Mouse (Mus musculus) embryonic fibroblast, embryonic 13.5 days (primary cell): ENCODE measurements around the gene Megf9. TPM values are rescaled to one million over a fixed set of nuclear protein-coding genes. Genes with fewer than 3 reads are reported as not detected.
A peak's percentile ranks its signal among the peaks of the same experiment; 100 is the strongest.

ENCODE experiments used
- H3K27ac ChIP-seq: 2 replicates; pipeline ENCODE4 v1.5.1; 2012; ENCODE audit warnings: low read length, control low read depth, inconsistent platforms; ENCODE audit not compliant: insufficient read depth
- H3K4me1 ChIP-seq: 2 replicates; pipeline ENCODE4 v1.6.1; 2011; ENCODE audit warnings: low read length; ENCODE audit not compliant: control insufficient read depth, insufficient read depth
- H3K4me3 ChIP-seq: 2 replicates; pipeline ENCODE4 v1.5.1; 2011; ENCODE audit warnings: mild to moderate bottlenecking, control low read depth, low read length; ENCODE audit not compliant: insufficient read depth
- CTCF ChIP-seq: IDR thresholded peaks from 2 replicates; pipeline ENCODE4 v1.5.1; 2011; ENCODE audit warnings: mild to moderate bottlenecking, control low read depth, low read length, moderate library complexity, borderline replicate concordance; ENCODE audit not compliant: insufficient read depth
- POLR2A ChIP-seq: IDR thresholded peaks from 2 replicates; pipeline ENCODE4 v1.6.1; 2011; ENCODE audit warnings: low read depth, mild to moderate bottlenecking, control low read depth, low read length, moderate library complexity
- polyA plus RNA-seq: library from polyadenylated mRNA; stranded (reverse); fragments of >200 nt; gene quantifications from 2 replicates; pipeline ENCODE4 v1.2.4, GENCODE M21; 2011; ENCODE audit warnings: low read depth; ENCODE audit not compliant: missing spikeins, insufficient read length

Megf9 gene
- polyA plus RNA-seq, 1 experiment = 13.4 TPM

DNA sequence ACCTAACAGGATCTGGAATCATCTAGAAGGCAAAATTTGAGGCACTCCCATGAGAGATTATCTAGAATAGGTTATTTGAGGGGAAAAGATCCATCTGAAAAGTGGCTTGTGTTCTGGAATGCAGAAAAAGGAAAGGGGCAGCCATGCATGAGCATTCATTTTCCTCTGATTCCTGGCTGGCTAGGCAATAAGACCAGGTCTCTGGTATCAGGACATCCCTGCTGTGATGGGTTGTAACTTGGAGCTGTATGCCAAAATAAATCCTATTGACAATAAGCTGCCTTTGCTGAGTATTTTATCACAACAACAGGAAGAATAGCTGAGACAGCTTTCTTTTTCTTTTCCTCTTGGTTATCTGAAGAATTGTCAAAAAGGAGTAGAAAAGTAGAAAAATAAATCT lies 73.4 kb downstream of the Megf9 start:
- no peak overlapping the region for H3K27ac ChIP-seq
- no peaks in the 10 kb centered on the region for H3K4me1 ChIP-seq
- no peak overlapping the region for H3K4me3 ChIP-seq
- TF ChIP-seq CTCF = no peak
- TF ChIP-seq POLR2A = no peak

DNA sequence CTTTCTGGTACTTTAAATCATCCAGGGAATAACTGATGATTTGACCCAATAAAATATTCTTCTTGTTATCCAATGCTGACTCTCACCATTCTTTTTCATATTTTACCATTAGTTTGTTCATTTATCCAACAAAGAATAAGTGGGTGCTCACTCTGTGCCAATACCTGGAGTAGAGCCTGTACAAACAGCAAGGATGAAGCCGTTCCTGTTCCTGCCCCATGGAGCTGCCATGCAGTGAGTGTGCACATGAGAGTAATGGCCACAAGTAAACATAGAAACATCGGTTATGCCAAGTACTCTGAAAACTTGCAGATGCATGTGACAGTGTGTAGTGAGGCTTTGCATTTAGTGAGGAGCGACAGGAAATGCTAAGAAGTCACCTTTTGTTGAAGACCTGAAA lies 82.6 kb downstream of the Megf9 start:
- Histone ChIP-seq H3K4me1 (no peaks in the 10 kb centered on the region), H3K27ac (no peak overlapping the region), H3K4me3 (no peak overlapping the region)
- TF ChIP-seq CTCF (no peak), POLR2A (no peak)

DNA sequence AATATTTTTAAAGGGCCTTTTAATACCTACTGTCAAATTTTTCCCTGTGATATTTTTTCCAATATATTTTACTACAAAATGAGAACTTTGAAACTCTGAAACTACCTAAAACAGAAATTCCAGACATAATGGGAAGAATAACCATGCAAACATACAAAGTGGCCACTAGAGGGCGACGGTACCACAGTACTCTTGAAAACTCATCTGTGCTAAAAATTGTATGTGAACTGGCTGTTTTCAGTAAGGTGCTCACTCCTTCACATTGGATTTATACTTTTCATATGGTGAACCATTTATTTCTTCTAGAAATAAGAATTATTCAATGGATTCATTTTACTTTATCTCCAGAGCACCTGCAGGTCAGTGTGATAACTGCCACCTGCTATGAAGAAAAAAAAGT lies 83.0 kb downstream of the Megf9 start:
- no peaks in the 10 kb centered on the region for H3K4me1 ChIP-seq
- no peak overlapping the region for H3K27ac ChIP-seq
- TF ChIP-seq CTCF (no peak), POLR2A (no peak)
- no peak overlapping the region for H3K4me3 ChIP-seq

DNA sequence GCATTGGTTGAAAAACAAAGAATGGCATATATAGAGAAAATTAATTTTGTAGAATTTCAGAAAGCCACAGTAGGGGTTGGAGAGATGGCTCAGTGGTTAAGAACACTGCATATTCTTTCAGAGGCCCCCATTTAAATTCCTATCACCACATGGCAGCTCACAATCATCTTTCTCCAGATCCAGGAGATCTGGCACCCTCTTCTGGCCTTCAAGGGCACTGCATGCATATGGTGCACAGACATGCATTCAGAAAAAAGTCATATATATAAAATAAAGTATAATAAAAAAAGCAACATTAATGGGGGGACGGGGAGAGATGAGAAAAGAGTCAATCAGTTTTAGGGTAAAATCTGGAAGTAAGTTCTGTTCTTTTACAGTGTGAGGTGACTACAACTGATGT lies 85.1 kb downstream of the Megf9 start:
- TF ChIP-seq CTCF = no peak
- no peak overlapping the region for H3K4me3 ChIP-seq
- no peak overlapping the region for H3K27ac ChIP-seq
- no peaks in the 10 kb centered on the region for H3K4me1 ChIP-seq

DNA sequence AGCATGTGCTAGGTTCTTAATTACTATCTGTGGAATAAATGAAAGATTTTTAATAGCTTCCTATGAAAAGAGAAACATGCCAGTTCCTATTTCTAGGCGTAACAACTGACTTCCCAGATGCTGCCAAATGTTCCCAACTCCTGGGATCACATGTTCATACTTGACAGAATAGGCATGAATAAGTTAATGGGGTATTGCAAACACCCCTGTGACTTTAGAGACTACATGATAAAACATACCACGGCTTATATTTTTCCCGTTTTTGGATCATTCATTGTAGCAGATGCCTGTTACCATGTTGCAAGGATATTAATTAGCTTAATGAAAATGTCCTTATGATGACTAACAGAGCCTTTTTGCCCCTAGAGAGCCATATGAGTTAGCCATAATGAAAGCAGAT lies 88.0 kb downstream of the Megf9 start:
- Histone ChIP-seq H3K27ac (no peak overlapping the region), H3K4me1 (no peaks in the 10 kb centered on the region), H3K4me3 (no peak overlapping the region)
- TF ChIP-seq CTCF = no peak
- no peak for TF ChIP-seq POLR2A

DNA sequence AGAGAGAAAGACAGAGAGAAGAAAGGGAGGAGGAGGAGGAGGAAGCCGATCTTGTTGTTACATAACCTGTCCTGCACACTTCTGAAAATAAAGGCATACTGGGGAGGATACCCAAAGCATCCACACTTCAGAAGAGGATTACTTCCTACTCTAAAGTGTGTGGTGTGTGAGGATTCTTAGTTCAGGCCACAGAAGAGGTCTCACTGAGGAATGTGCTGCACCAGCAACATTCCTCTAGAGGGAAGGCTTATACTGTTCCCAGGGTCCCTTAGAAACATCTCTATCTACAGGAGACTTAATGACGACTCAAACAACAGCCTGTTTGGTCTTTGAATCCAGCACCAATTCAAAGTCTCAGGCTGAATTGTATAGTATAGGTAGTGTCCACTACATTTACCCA lies 114.6 kb downstream of the Megf9 start:
- Histone ChIP-seq H3K27ac (no peak overlapping the region), H3K4me3 (no peak overlapping the region), H3K4me1 (no peaks in the 10 kb centered on the region)
- TF ChIP-seq CTCF = no peak
- no peak for TF ChIP-seq POLR2A

DNA sequence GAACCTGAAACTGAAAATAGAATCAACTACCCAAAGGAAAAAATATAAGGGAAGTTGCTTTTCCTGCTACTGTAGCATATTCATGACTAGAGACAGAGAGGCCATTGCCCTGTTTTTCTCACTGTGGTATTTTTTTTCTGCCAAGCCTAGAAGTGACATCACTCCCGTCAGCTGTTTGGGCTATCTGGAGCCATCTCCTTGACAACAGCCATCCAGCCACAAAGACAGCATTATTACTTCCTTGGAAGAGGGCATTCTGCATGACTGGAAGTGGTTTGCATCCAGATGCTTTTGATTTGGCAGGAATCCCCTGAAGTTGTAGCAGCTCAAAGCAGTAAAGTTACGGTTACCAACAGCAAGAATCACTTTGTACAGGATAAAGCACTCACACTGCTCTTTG lies 122.7 kb downstream of the Megf9 start:
- TF ChIP-seq CTCF (no peak), POLR2A (no peak)
- Histone ChIP-seq H3K27ac (no peak overlapping the region), H3K4me3 (no peak overlapping the region), H3K4me1 (peaks cover 2% of the 10 kb centered on the region)

DNA sequence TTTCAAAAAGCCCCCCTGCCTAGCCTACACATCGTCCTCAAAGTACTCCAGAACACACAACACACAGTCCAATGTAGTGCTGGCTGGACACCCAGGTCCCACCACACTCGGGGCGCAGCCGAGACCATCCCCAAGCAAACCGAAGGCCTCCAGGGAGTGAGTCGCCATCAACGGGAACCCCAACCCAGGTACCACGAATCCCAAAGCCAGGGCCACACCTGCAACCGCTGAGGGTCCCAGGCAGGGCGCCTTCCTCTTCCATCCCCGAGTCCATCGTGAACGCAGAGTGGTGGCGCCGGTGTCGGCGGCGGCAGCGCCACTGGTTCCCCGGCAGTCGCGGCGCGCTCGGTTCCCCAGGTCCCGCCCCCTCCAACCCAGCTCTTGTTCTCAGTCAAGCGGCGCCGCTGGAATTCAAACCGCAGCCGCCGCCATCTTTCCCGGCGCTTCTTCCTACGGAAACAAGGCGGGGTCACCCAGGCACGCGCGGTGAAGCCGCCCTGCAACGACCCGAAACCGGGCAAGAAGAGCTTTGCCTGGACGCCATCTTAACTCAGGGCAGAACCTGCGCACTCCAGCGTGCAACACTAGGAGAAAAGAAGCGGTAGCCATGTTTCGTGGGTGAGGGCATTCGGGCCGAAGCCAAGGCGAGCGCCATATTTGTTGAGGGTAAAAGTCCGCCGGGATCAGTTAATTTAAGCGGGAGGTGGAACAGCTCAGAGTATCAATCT lies 124.6 kb downstream of the Megf9 start, which contains the start of gene Cdk5rap2:
Gene Cdk5rap2, minus strand, starts transcription at position 450 of the 728 bp plus-strand sequence.
- H3K27ac ChIP-seq = peak within 1 kb of the TSS; percentile 44; the same call in 1 of the 2 replicates
- H3K4me1 ChIP-seq = peaks cover 2% of the 10 kb centered on the region
- peak within 1 kb of the TSS; percentile 86 for H3K4me3 ChIP-seq
- TF ChIP-seq POLR2A (peak; percentile 63), CTCF (no peak)

DNA sequence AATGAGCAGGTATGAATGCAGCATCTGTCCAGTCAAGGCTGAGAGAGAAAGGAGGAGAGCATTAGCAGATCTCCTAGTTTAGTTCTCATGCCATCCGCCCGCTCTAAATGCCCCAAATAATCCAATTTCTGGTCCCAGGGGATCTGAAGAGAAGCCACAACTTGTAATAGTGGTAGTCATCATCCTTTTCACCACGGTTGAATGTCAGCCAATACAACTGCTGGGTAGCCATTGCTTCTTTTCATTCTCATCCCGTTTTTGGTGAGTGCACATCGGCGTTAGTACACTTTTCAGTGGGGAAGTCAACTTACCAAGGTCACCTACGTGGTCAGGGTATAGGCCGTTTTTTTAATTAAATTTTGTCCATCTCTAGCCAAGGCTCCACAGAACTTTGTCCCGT lies 125.3 kb downstream of the Megf9 start:
- no peak overlapping the region for H3K27ac ChIP-seq
- peaks cover 2% of the 10 kb centered on the region for H3K4me1 ChIP-seq

DNA sequence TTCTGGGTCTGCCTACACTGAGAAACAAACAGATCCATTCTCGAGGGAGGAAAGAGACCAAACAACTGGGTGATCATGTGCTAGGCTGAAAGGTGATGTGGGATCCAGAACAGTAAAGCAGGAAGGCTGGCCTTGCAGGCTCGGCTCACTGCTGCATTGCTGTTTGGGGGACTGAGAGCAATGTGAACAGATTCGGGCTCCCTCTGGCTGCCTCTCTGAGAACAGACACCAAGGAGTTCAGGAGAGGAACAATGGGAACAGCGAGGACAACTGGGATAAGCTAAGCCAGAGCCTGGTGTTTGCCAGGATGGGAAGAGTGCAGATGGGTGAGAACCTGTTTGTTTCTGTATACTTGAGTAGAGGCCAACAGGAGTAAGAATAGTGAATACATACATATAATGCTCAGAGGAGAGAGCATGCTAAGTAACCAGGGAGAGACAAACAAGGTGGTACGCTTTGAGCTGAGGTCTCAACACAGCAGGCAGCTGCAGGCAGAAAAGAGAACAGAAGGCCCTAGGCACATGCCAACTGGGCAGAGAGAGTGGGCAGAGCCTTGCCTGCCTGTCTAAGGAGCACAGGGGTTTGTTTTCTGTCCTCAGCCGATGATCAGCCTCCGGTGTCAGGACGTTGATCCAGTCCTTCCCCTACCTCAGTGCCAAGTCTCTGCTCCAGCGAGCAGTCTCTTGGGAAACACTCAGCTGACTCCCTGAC lies 132.5 kb downstream of the Megf9 start:
- TF ChIP-seq POLR2A (no peak), CTCF (peak; percentile 1; the same call in 1 of the 2 replicates)
- H3K4me3 ChIP-seq = no peak overlapping the region
- no peak overlapping the region for H3K27ac ChIP-seq

More for the DNA sequence above, 125.3 kb downstream of the Megf9 start:
- H3K4me3 ChIP-seq = peak overlapping the region; percentile 86
- TF ChIP-seq CTCF = no peak
- TF ChIP-seq POLR2A = no peak

More for the DNA sequence above, 132.5 kb downstream of the Megf9 start:
- H3K4me1 ChIP-seq = no peaks in the 10 kb centered on the region; the same call in none of the 2 replicates
